Mouse (Mus musculus): ENCODE results near the gene Atp5j2. TPM values are rescaled to one million over a fixed set of nuclear protein-coding genes. Genes with fewer than 3 reads are reported as not detected.

The Atp5j2 gene
- polyA plus RNA-seq, 1 experiment from 2014 or later: 711 TPM

DNA sequence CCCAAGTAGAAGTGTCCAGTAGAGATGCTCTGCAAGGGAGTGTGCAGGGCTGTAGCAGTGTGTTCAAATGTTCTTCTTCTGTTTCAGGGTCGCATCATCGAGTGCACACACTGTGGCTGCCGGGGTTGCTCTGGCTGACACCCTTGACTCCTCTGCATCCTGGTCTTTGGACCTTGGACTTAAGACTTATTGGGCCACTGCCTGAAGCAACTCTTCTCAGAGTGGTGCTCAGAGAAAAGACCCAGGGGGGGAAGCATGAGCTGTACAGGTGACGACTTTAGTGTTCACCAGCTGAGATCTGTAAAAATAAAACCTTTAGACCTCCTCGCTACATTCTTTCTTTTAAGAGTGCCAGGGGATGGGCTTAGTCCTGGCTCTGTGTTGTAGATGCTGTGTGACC lies 44.1 kb downstream of the Atp5j2 start:
- no peak overlapping the region for H3K9ac ChIP-seq (ENCODE audit: low read depth, low read length)
- no peaks in the 10 kb centered on the region for H3K4me1 ChIP-seq (replicated peaks; ENCODE audit: insufficient read depth, low read length)
- H3K4me2 ChIP-seq (ENCODE audit: low read length): no peak overlapping the region
- no peaks in the 10 kb centered on the region for H3K27me3 ChIP-seq (ENCODE audit: insufficient read depth, low read length)
- DNase-seq (ENCODE audit: low spot score) (no peak), ATAC-seq (replicated peaks; ENCODE audit: low FRiP score, low read depth) (peak; percentile 66)
- WGBS: 76% methylated on average over 5 of the region's 5 CpGs
- no peak overlapping the region for H3K4me3 ChIP-seq (replicated peaks; ENCODE audit: low read depth, low read length)
- peaks cover 95% of the 10 kb centered on the region for H3K36me3 ChIP-seq (ENCODE audit: insufficient read depth, low read length)
- H3K9me3 ChIP-seq (replicated peaks; ENCODE audit: low read length): no peaks in the 10 kb centered on the region
- H3K27ac ChIP-seq: no peak overlapping the region
- no peak for TF ChIP-seq CTCF (IDR thresholded peaks at IDR 0.05; ENCODE audit: low read depth)

- peak overlapping the region; percentile 89 for H3K4me3 ChIP-seq (replicated peaks; ENCODE audit: low read depth, low read length)
- WGBS: under 1% methylated on average over 18 of the region's 18 CpGs
- peak overlapping the region; percentile 90 for H3K9ac ChIP-seq (ENCODE audit: low read depth, low read length)
- H3K36me3 ChIP-seq (ENCODE audit: insufficient read depth, low read length): peaks cover 33% of the 10 kb centered on the region; the same call in 1 of the 2 replicates
- no peaks in the 10 kb centered on the region for H3K27me3 ChIP-seq (ENCODE audit: insufficient read depth, low read length)
- no peaks in the 10 kb centered on the region for H3K9me3 ChIP-seq (replicated peaks; ENCODE audit: low read length)
- H3K4me1 ChIP-seq (replicated peaks; ENCODE audit: insufficient read depth, low read length): 0 out of 2 replicates have a peak, but pooled peaks cover 4% of the 10 kb centered on the region
- peak overlapping the region; percentile 76 for H3K4me2 ChIP-seq (ENCODE audit: low read length)
- TF ChIP-seq CTCF (IDR thresholded peaks at IDR 0.05; ENCODE audit: low read depth): no peak
- DNase-seq (ENCODE audit: low spot score) (peak; percentile 32), ATAC-seq (replicated peaks; ENCODE audit: low FRiP score, low read depth) (no peak)
- peak overlapping the region; percentile 94 for H3K27ac ChIP-seq
Measured at GRCm38 (mm10) chr5:145140611-145141010, 51.3 kb downstream of the Atp5j2 start.

GRCm38 (mm10) chr5:145139571-145140519 lies 52.0 kb downstream of the Atp5j2 start, which contains the start of the genes Pdap1 and Bud31:
Pdap1 (minus strand) TSS chr5:145140238.
Bud31 (plus strand) TSS chr5:145140362.
- Histone ChIP-seq H3K4me3 (replicated peaks; ENCODE audit: low read depth, low read length) (peak within 1 kb of the TSS; percentile 89), H3K4me1 (replicated peaks; ENCODE audit: insufficient read depth, low read length) (0 out of 2 replicates have a peak, but pooled peaks cover 4% of the 10 kb centered on the region), H3K4me2 (ENCODE audit: low read length) (peak within 1 kb of the TSS; percentile 76), H3K27me3 (ENCODE audit: insufficient read depth, low read length) (no peaks in the 10 kb centered on the region), H3K9ac (ENCODE audit: low read depth, low read length) (peak within 1 kb of the TSS; percentile 90), H3K36me3 (ENCODE audit: insufficient read depth, low read length) (peaks cover 30% of the 10 kb centered on the region), H3K27ac (peak within 1 kb of the TSS; percentile 94), H3K9me3 (replicated peaks; ENCODE audit: low read length) (no peaks in the 10 kb centered on the region)
- ATAC-seq (replicated peaks; ENCODE audit: low FRiP score, low read depth) (peak; percentile 93), DNase-seq (ENCODE audit: low spot score) (peak; percentile 98)
- TF ChIP-seq CTCF (IDR thresholded peaks at IDR 0.05; ENCODE audit: low read depth): 0 out of 2 replicates have a peak, but pooled peaks have one; percentile 8
- under 1% methylated on average over 82 of the region's 84 CpGs for WGBS

DNA sequence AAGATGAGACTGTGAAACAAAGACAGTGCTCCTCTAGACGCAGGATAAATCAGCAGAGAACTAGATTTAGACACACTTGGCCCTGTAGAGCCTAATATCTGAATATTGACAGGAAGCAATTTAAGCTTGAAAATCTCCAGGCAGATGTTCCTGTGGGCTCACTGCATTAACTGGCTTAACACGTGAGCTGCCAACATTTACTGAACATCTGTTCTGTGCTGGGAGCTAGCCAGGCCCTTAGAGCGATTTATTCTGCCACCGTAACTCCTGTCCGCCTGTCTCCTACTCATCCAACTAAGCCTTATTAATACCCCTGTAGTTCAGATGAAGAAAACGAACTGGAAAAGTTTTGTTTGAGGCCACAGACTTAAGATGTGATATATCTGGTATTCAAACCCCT lies 53.0 kb downstream of the Atp5j2 start:
- no peaks in the 10 kb centered on the region for H3K9me3 ChIP-seq (replicated peaks; ENCODE audit: low read length)
- no peak for TF ChIP-seq CTCF (IDR thresholded peaks at IDR 0.05; ENCODE audit: low read depth)
- no peak for DNase-seq (ENCODE audit: low spot score)
- H3K9ac ChIP-seq (ENCODE audit: low read depth, low read length): peak overlapping the region; percentile 90
- 0 out of 2 replicates have a peak, but pooled peaks cover 4% of the 10 kb centered on the region for H3K4me1 ChIP-seq (replicated peaks; ENCODE audit: insufficient read depth, low read length)
- no peak overlapping the region for H3K27ac ChIP-seq
- peak overlapping the region; percentile 76 for H3K4me2 ChIP-seq (ENCODE audit: low read length)
- H3K27me3 ChIP-seq (ENCODE audit: insufficient read depth, low read length): no peaks in the 10 kb centered on the region
- peaks cover 30% of the 10 kb centered on the region for H3K36me3 ChIP-seq (ENCODE audit: insufficient read depth, low read length)
- ATAC-seq (replicated peaks; ENCODE audit: low FRiP score, low read depth): no peak
- 5% methylated on average over 6 of the region's 6 CpGs for WGBS
- H3K4me3 ChIP-seq (replicated peaks; ENCODE audit: low read depth, low read length): peak overlapping the region; percentile 89

Other genes with a start within 250 kb of the Atp5j2 start
- 12.6 and 13.4 TPM in 2 replicates for gene Smurf1, start 226.2 kb downstream of the Atp5j2 start, polyA plus RNA-seq (2015; fragmentation: Nextera tagmentation; extraction: Ambion mirVana)
- gene Gm4871, start 159.3 kb downstream of the Atp5j2 start, polyA plus RNA-seq (2015; fragmentation: Nextera tagmentation; extraction: Ambion mirVana): not detected in 2 replicates
- not detected in 2 replicates for gene 1700018F24Rik, start 149.1 kb downstream of the Atp5j2 start, polyA plus RNA-seq (2015; fragmentation: Nextera tagmentation; extraction: Ambion mirVana)
- gene Arpc1a, start 108.2 kb downstream of the Atp5j2 start, polyA plus RNA-seq (2015; fragmentation: Nextera tagmentation; extraction: Ambion mirVana): 145 and 156 TPM in 2 replicates
- not detected in 2 replicates for gene Kpna7, start 108.0 kb downstream of the Atp5j2 start, polyA plus RNA-seq (2015; fragmentation: Nextera tagmentation; extraction: Ambion mirVana)
- 261 and 283 TPM in 2 replicates for gene Arpc1b, start 77.8 kb downstream of the Atp5j2 start, polyA plus RNA-seq (2015; fragmentation: Nextera tagmentation; extraction: Ambion mirVana)
- 89.9 and 95.7 TPM in 2 replicates for gene Pdap1, start 51.8 kb downstream of the Atp5j2 start, polyA plus RNA-seq (2015; fragmentation: Nextera tagmentation; extraction: Ambion mirVana)
- gene Bud31, start 51.7 kb downstream of the Atp5j2 start, polyA plus RNA-seq (2015; fragmentation: Nextera tagmentation; extraction: Ambion mirVana): 185 and 186 TPM in 2 replicates
- gene Ptcd1, start 25.0 kb downstream of the Atp5j2 start, polyA plus RNA-seq (2015; fragmentation: Nextera tagmentation; extraction: Ambion mirVana): 14.7 and 15.2 TPM in 2 replicates
- gene Cpsf4, start 24.8 kb downstream of the Atp5j2 start, polyA plus RNA-seq (2015; fragmentation: Nextera tagmentation; extraction: Ambion mirVana): 35.5 and 38.5 TPM in 2 replicates
- 10.1 and 11.5 TPM in 2 replicates for gene Zkscan14, start 9.8 kb upstream of the Atp5j2 start, polyA plus RNA-seq (2015; fragmentation: Nextera tagmentation; extraction: Ambion mirVana)
- 10.4 and 10.8 TPM in 2 replicates for gene Zkscan5, start 12.5 kb upstream of the Atp5j2 start, polyA plus RNA-seq (2015; fragmentation: Nextera tagmentation; extraction: Ambion mirVana)
- 30.6 and 37.8 TPM in 2 replicates for gene Zfp655, start 39.7 kb upstream of the Atp5j2 start, polyA plus RNA-seq (2015; fragmentation: Nextera tagmentation; extraction: Ambion mirVana)
- gene Zscan25, start 88.4 kb upstream of the Atp5j2 start, polyA plus RNA-seq (2015; fragmentation: Nextera tagmentation; extraction: Ambion mirVana): 0.26 and 0.57 TPM in 2 replicates
- gene Cyp3a57, start 153.2 kb upstream of the Atp5j2 start, polyA plus RNA-seq (2015; fragmentation: Nextera tagmentation; extraction: Ambion mirVana): 0.09 and 0.16 TPM in 2 replicates